Mouse (Mus musculus): ENCODE data around the gene Prr5.

GRCm38 (mm10) chr15:84667601-84668000 is 1.8 kb upstream of the Prr5 start:
- TF ChIP-seq POLR2A (IDR thresholded peaks at IDR 0.05; ENCODE audit: insufficient read length, low read depth) (no peak), TCF3 (IDR thresholded peaks at IDR 0.05; ENCODE audit: insufficient read length, low read depth) (no peak), MYOD1 (IDR thresholded peaks at IDR 0.05; ENCODE audit: control insufficient read depth in 1 of 3, insufficient read length in 2 of 3, low read depth in 2 of 3) (no peak), USF1 (IDR thresholded peaks at IDR 0.05; ENCODE audit: low read depth) (no peak), TCF12 (IDR thresholded peaks at IDR 0.05; ENCODE audit: insufficient read depth, poor library complexity, severe bottlenecking) (no peak), MAX (IDR thresholded peaks at IDR 0.05; ENCODE audit: low read depth) (no peak), POLR2AphosphoS2 (IDR thresholded peaks at IDR 0.05; ENCODE audit: insufficient read length, low read depth) (no peak)
